Mouse (Mus musculus) ES-E14 (cell line): Measurements from ENCODE around the gene Rgs3. TPM values are rescaled to one million over a fixed set of nuclear protein-coding genes. Genes with fewer than 3 reads are reported as not detected.

Experiments used
- DNase-seq: peaks from one replicate; pipeline ENCODE4 v3.0.0-alpha.2; 2013; ENCODE audit warnings: low read depth, low spot score
- H3K27ac ChIP-seq: 2 replicates; pipeline ENCODE4 v1.5.1; 2012; ENCODE audit warnings: low read depth, mild to moderate bottlenecking, low read length, moderate library complexity, mixed read lengths; ENCODE audit not compliant: poor library complexity, insufficient read depth, severe bottlenecking
- H3K36me3 ChIP-seq: 2 replicates; pipeline ENCODE4 v1.6.1; 2012; ENCODE audit warnings: mild to moderate bottlenecking, low read length, moderate library complexity, mixed read lengths; ENCODE audit not compliant: control insufficient read depth, poor library complexity, insufficient read depth, severe bottlenecking
- H3K4me1 ChIP-seq, 2 experiments: fragments of 150-350 bp in 1 of 2; sonication (generic) in 1 of 2; 2 replicates each; pipeline ENCODE4 v1.6.1; 2012; ENCODE audit warnings: low read length in 2 of 2, mild to moderate bottlenecking in 1 of 2, mixed read lengths in 1 of 2; ENCODE audit not compliant: control insufficient read depth in 2 of 2, insufficient read depth in 2 of 2, poor library complexity in 1 of 2
- H3K4me3 ChIP-seq, 2 experiments: fragments of 150-350 bp in 1 of 2; sonication (generic) in 1 of 2; 2 replicates each; pipeline ENCODE4 v1.5.1; 2012; ENCODE audit warnings: low read length in 2 of 2, low read depth in 1 of 2, mild to moderate bottlenecking in 1 of 2, mixed read lengths in 1 of 2; ENCODE audit not compliant: insufficient read depth in 1 of 2, poor library complexity in 1 of 2, severe bottlenecking in 1 of 2
- H3K9ac ChIP-seq: 2 replicates; pipeline ENCODE4 v1.6.1; 2012; ENCODE audit warnings: low read depth, mild to moderate bottlenecking, low read length, mixed read lengths; ENCODE audit not compliant: poor library complexity, insufficient read depth, severe bottlenecking
- H3K9me3 ChIP-seq: fragments of 150-350 bp; sonication (generic); 2 replicates; pipeline ENCODE4 v1.6.1; 2012; ENCODE audit warnings: low read depth, mild to moderate bottlenecking, low read length; ENCODE audit not compliant: control insufficient read depth, insufficient read depth
- CHD2 ChIP-seq: IDR thresholded peaks from 2 replicates; pipeline ENCODE4 v1.6.1; 2014; ENCODE audit warnings: mild to moderate bottlenecking, low read depth, low read length, inconsistent platforms
- HCFC1 ChIP-seq: IDR thresholded peaks from 2 replicates; pipeline ENCODE4 v1.6.1; 2012; ENCODE audit warnings: low read length, inconsistent platforms, borderline replicate concordance; ENCODE audit not compliant: insufficient read depth
- MAFK ChIP-seq: IDR thresholded peaks from 2 replicates; pipeline ENCODE4 v1.6.1; 2014; ENCODE audit warnings: mild to moderate bottlenecking, low read depth, low read length, inconsistent platforms; ENCODE audit not compliant: insufficient read depth
- ZC3H11A ChIP-seq: IDR thresholded peaks from 2 replicates; pipeline ENCODE4 v1.6.1; 2012; ENCODE audit warnings: low read depth, mild to moderate bottlenecking, inconsistent platforms, low read length, borderline replicate concordance
- ZNF384 ChIP-seq: IDR thresholded peaks from 2 replicates; pipeline ENCODE4 v1.6.1; 2012; ENCODE audit warnings: low read depth, low read length, inconsistent platforms
- in situ Hi-C, 2 experiments: fragments of 600-800 bp; cut with MboI; formaldehyde crosslinking; loops; one replicate each; pipeline ENCODE4 v1.15.1; 2025; ENCODE audit warnings: low sequenced_read_pairs in 2 of 2, inconsistent platforms in 1 of 2; ENCODE audit not compliant: unreplicated experiment in 2 of 2
- total RNA-seq: library from RNA; depleted of rRNA; stranded (reverse); fragments of 300-350 nt; gene quantifications from 2 replicates; pipeline ENCODE4 v1.2.3, GENCODE M21; 2012

The Rgs3 gene
- total RNA-seq, 1 experiment, result 10.0 TPM

GRCm38 (mm10) chr4:62625451-62626061 lies 65.9 kb downstream of the Rgs3 start:
- H3K4me3 ChIP-seq, result no peak overlapping the region
- in situ Hi-C loops, result no loop called here
- TF ChIP-seq ZNF384 (no peak), CHD2 (no peak), HCFC1 (no peak), MAFK (no peak), ZC3H11A (no peak)
- H3K9ac ChIP-seq, result no peak overlapping the region
- H3K27ac ChIP-seq, result no peak overlapping the region
- H3K9me3 ChIP-seq, result no peaks in the 10 kb centered on the region
- H3K36me3 ChIP-seq, result no peaks in the 10 kb centered on the region
- no peak for DNase-seq
- H3K4me1 ChIP-seq, result peaks cover 2 to 13% of the 10 kb centered on the region in 2 experiments; a peak in 1 of 4 replicates

DNA sequence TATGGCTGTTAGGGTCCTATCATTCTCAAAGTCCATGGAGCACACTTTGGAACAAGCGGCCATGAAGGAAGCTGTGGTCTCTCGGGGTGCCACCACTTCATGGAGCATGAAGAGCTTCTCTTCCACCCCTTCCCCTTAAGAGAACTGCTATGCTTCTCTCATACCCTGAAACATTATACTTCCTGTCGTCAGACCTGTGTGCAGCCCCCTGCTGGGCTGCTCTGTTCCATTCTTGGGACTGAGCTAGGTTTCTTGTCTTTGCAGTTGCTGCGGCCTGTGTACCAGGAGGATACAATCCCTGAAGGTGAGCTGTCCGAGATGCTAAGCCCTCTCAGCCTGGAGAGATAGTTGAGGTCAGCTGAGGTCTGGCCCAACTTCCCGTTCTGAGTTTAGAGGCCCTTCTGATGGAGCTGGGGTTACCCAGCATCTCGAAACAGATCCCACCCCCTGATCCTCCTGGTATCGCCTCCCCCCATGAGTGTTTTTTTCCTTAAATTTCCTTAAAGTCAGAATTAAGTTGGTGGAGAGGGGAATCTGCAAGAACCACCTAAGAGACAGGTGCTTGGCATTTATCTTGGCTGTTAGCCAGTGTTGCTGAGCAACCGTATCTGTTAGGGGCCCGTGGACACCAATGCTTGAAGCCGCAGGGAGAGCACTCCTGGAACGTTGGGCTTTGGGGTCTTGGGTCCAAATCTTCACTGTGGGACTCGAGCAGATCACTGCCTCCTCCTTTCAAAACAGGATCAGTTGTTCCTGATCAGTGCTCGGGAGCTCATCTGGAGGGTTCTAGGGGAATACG lies 66.8 kb downstream of the Rgs3 start:
- no peaks in the 10 kb centered on the region for H3K36me3 ChIP-seq
- peaks cover 2 to 12% of the 10 kb centered on the region in 2 experiments; a peak in 1 of 4 replicates for H3K4me1 ChIP-seq
- no peak overlapping the region for H3K4me3 ChIP-seq
- H3K27ac ChIP-seq, result no peak overlapping the region
- no peak for TF ChIP-seq CHD2
- TF ChIP-seq MAFK, result no peak
- TF ChIP-seq ZC3H11A, result no peak
- TF ChIP-seq ZNF384, result no peak
- TF ChIP-seq HCFC1, result no peak
- no peaks in the 10 kb centered on the region for H3K9me3 ChIP-seq
- no peak for DNase-seq
- in situ Hi-C loops, result no loop called here
- H3K9ac ChIP-seq, result no peak overlapping the region

DNA sequence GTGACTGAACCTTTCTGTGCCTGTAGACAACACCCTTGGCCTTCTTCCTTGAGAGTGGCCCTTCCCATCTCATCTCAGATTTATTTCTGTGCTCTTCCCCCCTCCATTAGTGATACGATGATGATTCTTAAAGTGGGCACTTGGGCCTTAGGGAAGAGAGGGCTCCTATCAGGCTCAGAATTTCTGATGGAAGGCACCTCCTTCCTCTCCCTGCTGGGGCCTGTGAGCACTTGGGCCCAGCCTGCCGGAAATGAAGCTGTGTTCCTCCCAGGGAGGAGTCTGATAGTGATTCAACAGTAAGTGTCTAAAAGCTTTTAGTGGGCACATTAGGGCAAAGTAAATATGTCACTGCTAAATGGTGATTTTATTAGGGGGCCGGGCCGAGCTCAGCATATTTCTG lies 67.7 kb downstream of the Rgs3 start:
- no peak for DNase-seq
- Histone ChIP-seq H3K4me3 (no peak overlapping the region), H3K9ac (no peak overlapping the region), H3K4me1 (peaks cover 2 to 9% of the 10 kb centered on the region in 2 experiments; a peak in 1 of 4 replicates), H3K27ac (no peak overlapping the region), H3K9me3 (no peaks in the 10 kb centered on the region), H3K36me3 (no peaks in the 10 kb centered on the region)
- no peak for TF ChIP-seq MAFK
- TF ChIP-seq CHD2, result no peak
- no peak for TF ChIP-seq ZNF384
- no peak for TF ChIP-seq HCFC1
- no peak for TF ChIP-seq ZC3H11A
- in situ Hi-C loops, result no loop called here

GRCm38 (mm10) chr4:62628547-62628946 lies 68.9 kb downstream of the Rgs3 start:
- no peaks in the 10 kb centered on the region for H3K36me3 ChIP-seq
- in situ Hi-C loops, result no loop called here
- H3K4me1 ChIP-seq, result peaks cover 2 to 10% of the 10 kb centered on the region in 2 experiments; a peak in 1 of 4 replicates
- no peak overlapping the region for H3K9ac ChIP-seq
- H3K27ac ChIP-seq, result no peak overlapping the region
- no peak for TF ChIP-seq MAFK
- TF ChIP-seq ZNF384, result no peak
- no peak for TF ChIP-seq CHD2
- no peaks in the 10 kb centered on the region for H3K9me3 ChIP-seq
- no peak for DNase-seq
- H3K4me3 ChIP-seq, result no peak overlapping the region
